Mouse (Mus musculus): ENCODE results near the gene Ttll3.

The Ttll3 gene

GRCm38 (mm10) chr6:113394811-113395210, 5.8 kb downstream of the Ttll3 start:
- TF ChIP-seq GATA4 (IDR thresholded peaks at IDR 0.05; ENCODE audit: insufficient replicate concordance, low read length): no peak

- no peak for TF ChIP-seq GATA4 (IDR thresholded peaks at IDR 0.05; ENCODE audit: insufficient replicate concordance, low read length)
Observed at GRCm38 (mm10) chr6:113395501-113395900, 6.4 kb downstream of the Ttll3 start.

- no peak for TF ChIP-seq GATA4 (IDR thresholded peaks at IDR 0.05; ENCODE audit: insufficient replicate concordance, low read length)
Observed at GRCm38 (mm10) chr6:113396270-113397030, 7.4 kb downstream of the Ttll3 start.

- no peak for TF ChIP-seq GATA4 (IDR thresholded peaks at IDR 0.05; ENCODE audit: insufficient replicate concordance, low read length)
Observed at GRCm38 (mm10) chr6:113402094-113402493, 13.0 kb downstream of the Ttll3 start.

- no peak for TF ChIP-seq GATA4 (IDR thresholded peaks at IDR 0.05; ENCODE audit: insufficient replicate concordance, low read length)
Observed at GRCm38 (mm10) chr6:113404649-113405448, 15.8 kb downstream of the Ttll3 start.

- TF ChIP-seq GATA4 (IDR thresholded peaks at IDR 0.05; ENCODE audit: insufficient replicate concordance, low read length): no peak
Observed at GRCm38 (mm10) chr6:113405483-113405882, 16.4 kb downstream of the Ttll3 start.

GRCm38 (mm10) chr6:113406683-113407082, 17.6 kb downstream of the Ttll3 start:
- TF ChIP-seq GATA4 (IDR thresholded peaks at IDR 0.05; ENCODE audit: insufficient replicate concordance, low read length): no peak

- TF ChIP-seq GATA4 (IDR thresholded peaks at IDR 0.05; ENCODE audit: insufficient replicate concordance, low read length): no peak
Observed at GRCm38 (mm10) chr6:113410001-113410400, 20.9 kb downstream of the Ttll3 start.

GRCm38 (mm10) chr6:113416416-113416815, 27.4 kb downstream of the Ttll3 start:
- no peak for TF ChIP-seq GATA4 (IDR thresholded peaks at IDR 0.05; ENCODE audit: insufficient replicate concordance, low read length)

GRCm38 (mm10) chr6:113418441-113419198, 29.6 kb downstream of the Ttll3 start:
- no peak for TF ChIP-seq GATA4 (IDR thresholded peaks at IDR 0.05; ENCODE audit: insufficient replicate concordance, low read length)

GRCm38 (mm10) chr6:113419199-113419587, 30.1 kb downstream of the Ttll3 start, which contains the start of gene Rpusd3:
Gene Rpusd3 (minus strand): TSS chr6:113419340.
- TF ChIP-seq GATA4 (IDR thresholded peaks at IDR 0.05; ENCODE audit: insufficient replicate concordance, low read length): no peak

- TF ChIP-seq GATA4 (IDR thresholded peaks at IDR 0.05; ENCODE audit: insufficient replicate concordance, low read length): no peak
Observed at GRCm38 (mm10) chr6:113423000-113423399, 33.9 kb downstream of the Ttll3 start.

GRCm38 (mm10) chr6:113424187-113424586, 35.1 kb downstream of the Ttll3 start:
- TF ChIP-seq GATA4 (IDR thresholded peaks at IDR 0.05; ENCODE audit: insufficient replicate concordance, low read length): no peak

GRCm38 (mm10) chr6:113426696-113427095, 37.6 kb downstream of the Ttll3 start:
- TF ChIP-seq GATA4 (IDR thresholded peaks at IDR 0.05; ENCODE audit: insufficient replicate concordance, low read length): no peak

GRCm38 (mm10) chr6:113427397-113427796, 38.3 kb downstream of the Ttll3 start:
- TF ChIP-seq GATA4 (IDR thresholded peaks at IDR 0.05; ENCODE audit: insufficient replicate concordance, low read length): peak; percentile 53; the same call in 1 of the 2 replicates
